Mouse (Mus musculus) MEL (cell line): ENCODE measurements at regions not wholly inside any gene's neighbourhood (a gene's known extent, or its start where the extent isn't known, plus 50 kb on each side); places are given as distances from the start of the nearest gene placed in this dataset.

ENCODE experiments used
- CTCF ChIP-seq, 3 experiments: IDR thresholded peaks in 2 of 3; conservative IDR thresholded peaks in 1 of 3; 2 replicates each; pipeline ENCODE4 v1.5.1; 2011 to 2012; ENCODE audit warnings: low read length in 3 of 3, low read depth in 2 of 3, mild to moderate bottlenecking in 2 of 3, improper control_type of control experiment in 1 of 3, inconsistent platforms in 1 of 3, mixed read lengths in 1 of 3, moderate library complexity in 1 of 3; ENCODE audit not compliant: control insufficient read depth in 1 of 3, insufficient read depth in 1 of 3, poor library complexity in 1 of 3, severe bottlenecking in 1 of 3
- ELF1 ChIP-seq: IDR thresholded peaks from 2 replicates; pipeline ENCODE4 v1.6.1; 2014; ENCODE audit warnings: low read depth, mild to moderate bottlenecking, inconsistent platforms, low read length, improper control_type of control experiment, moderate library complexity
- MAX ChIP-seq: IDR thresholded peaks from 2 replicates; pipeline ENCODE4 v1.6.1; 2011; ENCODE audit warnings: low read length, improper control_type of control experiment
- MEF2A ChIP-seq: IDR thresholded peaks from 2 replicates; pipeline ENCODE4 v1.6.1; 2014; ENCODE audit warnings: low read depth, mild to moderate bottlenecking, inconsistent platforms, low read length, improper control_type of control experiment; ENCODE audit not compliant: poor library complexity, insufficient replicate concordance, severe bottlenecking; ENCODE audit errors: extremely low read depth
- POLR2A ChIP-seq, 2 experiments: IDR thresholded peaks; 2 replicates each; pipeline ENCODE4 v1.6.1; 2011 to 2012; ENCODE audit warnings: low read length in 2 of 2, mild to moderate bottlenecking in 2 of 2, control low read depth in 1 of 2, improper control_type of control experiment in 1 of 2, low read depth in 1 of 2, moderate library complexity in 1 of 2; ENCODE audit not compliant: control insufficient read depth in 1 of 2, insufficient read depth in 1 of 2, poor library complexity in 1 of 2
- RAD21 ChIP-seq: IDR thresholded peaks from 2 replicates; pipeline ENCODE4 v1.6.1; 2011; ENCODE audit warnings: mild to moderate bottlenecking, low read depth, low read length, improper control_type of control experiment
- TAL1 ChIP-seq: IDR thresholded peaks from 2 replicates; pipeline ENCODE4 v1.6.1; 2012; ENCODE audit warnings: mild to moderate bottlenecking, inconsistent platforms, low read length, moderate library complexity, mixed read lengths
- ZC3H11A ChIP-seq: IDR thresholded peaks from 2 replicates; pipeline ENCODE4 v1.6.1; 2012; ENCODE audit warnings: low read depth, mild to moderate bottlenecking, inconsistent platforms, low read length, improper control_type of control experiment
- ZKSCAN1 ChIP-seq: IDR thresholded peaks from 2 replicates; pipeline ENCODE4 v1.6.1; 2012; ENCODE audit warnings: low read depth, mild to moderate bottlenecking, inconsistent platforms, low read length, improper control_type of control experiment, moderate library complexity
- ZNF384 ChIP-seq: IDR thresholded peaks from 2 replicates; pipeline ENCODE4 v1.6.1; 2012; ENCODE audit warnings: low read depth, mild to moderate bottlenecking, inconsistent platforms, low read length, improper control_type of control experiment

- no peak for TF ChIP-seq CTCF (IDR thresholded peaks at IDR 0.05 in 2 of 3, conservative IDR thresholded peaks at IDR 0.05 in 1 of 3; ENCODE audit: control insufficient read depth in 1 of 3, insufficient read depth in 1 of 3, low read depth in 2 of 3, low read length in 3 of 3, poor library complexity in 1 of 3, severe bottlenecking in 1 of 3)
- no peak for TF ChIP-seq ZNF384
- TF ChIP-seq POLR2A (IDR thresholded peaks at IDR 0.05; ENCODE audit: control insufficient read depth in 1 of 2, insufficient read depth in 1 of 2, low read depth in 1 of 2, low read length in 2 of 2, poor library complexity in 1 of 2) = no peak
- TF ChIP-seq ZKSCAN1 = no peak
- TF ChIP-seq ELF1 = no peak
- no peak for TF ChIP-seq MEF2A
- TF ChIP-seq MAX = no peak
- no peak for TF ChIP-seq RAD21
- TF ChIP-seq TAL1 = no peak
- no peak for TF ChIP-seq ZC3H11A
These were observed 1241.5 kb downstream of the Hace1 start for GRCm38 (mm10) chr10:46819133-46819532.
